ENCODE assay signal across 8 mouse cellular contexts in the genomic region with DNA sequence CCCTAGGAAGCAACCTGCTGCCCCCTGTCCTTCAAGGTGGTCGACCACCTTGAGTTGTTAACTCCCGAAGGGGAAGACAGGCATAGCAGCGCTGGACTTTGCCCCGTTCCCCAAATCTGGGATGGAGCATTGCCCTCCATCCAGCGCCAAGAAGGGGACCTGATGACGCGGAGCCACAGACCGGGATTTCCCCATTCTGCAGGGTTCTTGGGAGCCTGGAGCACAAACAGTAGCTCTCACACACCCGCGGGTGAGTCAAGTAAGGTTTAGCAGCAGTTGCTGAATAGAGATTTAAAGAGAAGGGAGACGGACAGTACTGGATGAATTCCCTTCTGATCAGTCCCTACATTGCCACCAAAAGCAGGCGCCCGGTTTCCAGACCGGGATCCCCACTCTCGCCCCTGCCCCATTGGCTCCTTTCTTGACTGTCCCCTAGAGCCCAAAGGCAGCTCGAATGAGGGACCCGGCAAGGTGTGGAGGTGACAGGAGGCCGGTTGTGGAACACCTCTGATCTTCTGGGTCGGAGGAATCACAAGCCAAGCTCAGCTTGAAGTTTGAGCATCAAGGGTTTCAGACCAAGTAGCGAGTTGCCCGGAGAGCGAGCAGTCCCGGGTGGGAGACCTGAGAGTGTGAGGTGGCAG. TPM values are rescaled to one million over a fixed set of nuclear protein-coding genes. Genes with fewer than 3 reads are reported as not detected.
DNase-seq lines count a peak whose midpoint lies in the region; ATAC-seq and TF ChIP-seq lines count a peak whose summit lies in the region.
"Had no signal": no experiment of that assay in that cellular context is flagged by ENCODE, and none has a peak within 500 bp of the region (broad histone marks: within the 10 kb centered on the region; RNA-seq: fewer than 3 reads in every experiment).

No protein-coding gene starts in this region.

- H3K27me3 ChIP-seq in lung, postnatal 0 days (replicated peaks; ENCODE audit: insufficient read depth, low read length): no peaks in the 10 kb centered on the region
- peaks cover 66% of the 10 kb centered on the region for H3K27me3 ChIP-seq in embryonic facial prominence, embryonic 13.5 days

- DNase-seq in lung, postnatal 0 days (ENCODE audit: low spot score): peak; percentile 12
- DNase-seq in lung, postnatal 14 days: no peak
- DNase-seq in left cerebral cortex, postnatal 25 days (ENCODE audit: low spot score in 2 of 2): peak; percentile 37 to 41
- DNase-seq in retina, postnatal 1 day: peak; percentile 32
- no peak for DNase-seq in gastrocnemius, postnatal 10 days
- no peak for DNase-seq in adrenal gland, postnatal 4 days (ENCODE audit: low spot score in 2 of 2)

- H3K27ac ChIP-seq in lung, postnatal 0 days (ENCODE audit: low read length): no peak overlapping the region
- no peak overlapping the region for H3K27ac ChIP-seq in embryonic facial prominence, embryonic 13.5 days
- H3K27ac ChIP-seq: liver, embryonic 14.5 days had no signal

- H3K9me3 ChIP-seq in lung, postnatal 0 days (ENCODE audit: low read length): no peaks in the 10 kb centered on the region
- H3K9me3 ChIP-seq in embryonic facial prominence, embryonic 13.5 days: peaks cover 4% of the 10 kb centered on the region; the same call in 1 of the 2 replicates

- H3K4me1 ChIP-seq in lung, postnatal 0 days (ENCODE audit: insufficient read depth, low read depth, low read length): no peaks in the 10 kb centered on the region
- H3K4me1 ChIP-seq in embryonic facial prominence, embryonic 13.5 days: peaks cover 8% of the 10 kb centered on the region; the same call in 1 of the 2 replicates

- H3K9ac ChIP-seq in lung, postnatal 0 days (replicated peaks; ENCODE audit: low read depth): no peak overlapping the region
- peak overlapping the region; percentile 64 for H3K9ac ChIP-seq in embryonic facial prominence, embryonic 13.5 days
- H3K9ac ChIP-seq: liver, embryonic 14.5 days had no signal

- ATAC-seq in lung, postnatal 0 days: no peak
- no peak for ATAC-seq in embryonic facial prominence, embryonic 13.5 days (ENCODE audit: insufficient number of reproducible peaks, insufficient read depth, low FRiP score, low TSS enrichment, low read depth)

- TF ChIP-seq CTCF in lung, postnatal 0 days (IDR thresholded peaks at IDR 0.05): no peak

- peak overlapping the region; percentile 38 for H3K4me3 ChIP-seq in lung, postnatal 0 days (ENCODE audit: low read depth, low read length)
- H3K4me3 ChIP-seq in embryonic facial prominence, embryonic 13.5 days: peak overlapping the region; percentile 58

- TF ChIP-seq EP300 in lung, postnatal 0 days (IDR thresholded peaks at IDR 0.05): no peak

- 7% methylated on average over 23 of the region's 23 CpGs for WGBS in lung, postnatal 0 days
- WGBS in embryonic facial prominence, embryonic 13.5 days: 3% methylated on average over 23 of the region's 23 CpGs

- intact Hi-C loops in left cerebral cortex, postnatal 25 days (cut with DNase I): loop anchor here (5.0 to 10.0 kb wide), 3 partner anchors 99 to 414 kb away; no protein-coding TSS in a partner anchor

- no peaks in the 10 kb centered on the region for H3K36me3 ChIP-seq in lung, postnatal 0 days (ENCODE audit: insufficient read depth, low read length)
- H3K36me3 ChIP-seq in embryonic facial prominence, embryonic 13.5 days: no peaks in the 10 kb centered on the region

- peak overlapping the region; percentile 66 for H3K4me2 ChIP-seq in lung, postnatal 0 days (replicated peaks; ENCODE audit: low read depth, low read length)
- H3K4me2 ChIP-seq in embryonic facial prominence, embryonic 13.5 days: peak overlapping the region; percentile 95

RNA-seq across cellular contexts. Expression of a gene that starts 0.7 kb away (rescaled TPM):
- 0.57 and 0.80 TPM in 2 replicates for polyA plus RNA-seq in lung, postnatal 0 days (2015; fragmentation: Nextera tagmentation; extraction: Ambion mirVana)
- 0.89 and 1.3 TPM in 2 replicates for polyA plus RNA-seq in embryonic facial prominence, embryonic 13.5 days (2015; fragmentation: Nextera tagmentation; extraction: Ambion mirVana)
- 10 to 100 TPM; 25.9 to 44.0 TPM for total RNA-seq in left cerebral cortex, postnatal 25 days (2021)
- 10 to 100 TPM; 17.9 to 18.4 TPM for total RNA-seq in gastrocnemius, postnatal 10 days (2021)
- total RNA-seq in adrenal gland, postnatal 4 days (2021): 1 to 10 TPM; 1.4 to 2.1 TPM

Comparison
In these comparisons a context has a peak if more than half of its experiments do, and no peak if none do; other contexts are left out.
1. DNase-seq: peak in lung, postnatal 0 days (single experiment), left cerebral cortex, postnatal 25 days (2 of 2) and retina, postnatal 1 day (single experiment); none in lung, postnatal 14 days (single experiment), gastrocnemius, postnatal 10 days (single experiment) and adrenal gland, postnatal 4 days (0 of 2).
2. RNA of a gene that starts 0.7 kb away (total RNA-seq): 25.9 to 44.0 TPM in left cerebral cortex, postnatal 25 days and 17.9 to 18.4 TPM in gastrocnemius, postnatal 10 days; 1.4 to 2.1 TPM in adrenal gland, postnatal 4 days; every median in the first group is over 4 times any median in the second.